Mouse (Mus musculus): ENCODE measurements around the gene Ess2.

Ess2 gene

DNA sequence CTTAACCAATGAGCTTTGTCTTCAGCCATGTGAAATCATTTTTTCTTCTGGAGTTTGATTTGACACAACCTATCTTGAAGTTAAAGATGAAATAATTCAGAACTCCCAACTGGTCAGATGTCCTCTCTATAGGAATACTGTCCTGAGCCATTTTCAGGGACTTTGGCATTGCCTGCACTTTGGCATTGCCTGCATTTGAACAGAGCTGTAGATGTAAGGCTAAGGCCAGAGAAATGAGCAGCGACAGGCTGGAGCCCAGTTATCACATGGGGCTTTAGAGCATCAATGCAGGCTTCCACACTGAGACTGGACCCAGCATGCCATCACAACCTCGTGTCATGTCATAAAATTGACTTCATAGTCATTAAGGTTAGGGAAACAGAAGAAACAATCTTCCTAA lies 57.9 kb downstream of the Ess2 start:
- no peak for DNase-seq

DNA sequence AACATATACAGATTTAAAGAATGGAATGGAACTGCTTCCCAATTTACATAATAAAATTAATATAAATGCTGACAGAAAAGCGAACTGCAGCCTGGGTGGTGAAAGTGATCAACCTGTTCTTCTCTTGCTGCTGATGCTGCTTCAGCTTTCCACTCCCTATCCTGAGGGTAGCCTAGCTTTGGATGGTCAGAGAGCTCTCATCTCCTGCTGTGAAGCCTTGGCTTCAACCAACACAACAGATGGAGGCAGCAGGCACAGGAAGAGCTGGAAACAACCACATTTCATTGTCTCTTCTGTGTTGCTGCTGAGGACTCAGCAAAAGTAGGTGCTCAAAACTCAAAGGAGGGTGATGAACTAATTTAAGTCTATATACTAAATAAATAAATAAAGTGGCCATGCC lies 59.3 kb downstream of the Ess2 start:
- no peak for DNase-seq

DNA sequence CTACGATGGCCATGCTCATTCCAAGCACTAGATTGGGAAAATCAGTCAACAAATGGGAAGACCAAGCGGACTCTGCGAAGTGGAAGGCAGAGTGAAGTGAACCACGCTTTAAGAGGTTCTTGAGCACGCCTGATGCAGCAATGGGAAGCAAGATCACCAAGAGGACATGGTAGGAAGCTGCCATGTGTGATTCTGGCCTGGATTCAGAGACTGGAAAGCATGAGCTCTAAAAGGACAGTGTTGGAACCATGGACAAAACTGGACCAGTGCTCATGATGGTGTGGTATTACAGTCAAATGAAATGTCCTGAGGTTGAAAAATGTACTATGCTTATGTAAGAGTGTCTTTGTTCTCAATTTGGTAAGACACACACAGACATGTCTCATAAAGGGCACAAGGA lies 59.8 kb downstream of the Ess2 start:
- DNase-seq: no peak
